Mouse (Mus musculus): Measurements from ENCODE around the gene Extl1.
"Not testable (repeated sequence)": the region's sequence is repeated elsewhere in the genome, so short reads cannot be mapped to it uniquely, and the experiment has no call there.

Extl1 gene

GRCm38 (mm10) chr4:134383750-134384149, at the start of gene Extl1:
Gene Extl1 (minus strand): TSS chr4:134383850.
- not testable (repeated sequence) for DNase-seq (ENCODE audit: low read depth, low spot score)

DNA sequence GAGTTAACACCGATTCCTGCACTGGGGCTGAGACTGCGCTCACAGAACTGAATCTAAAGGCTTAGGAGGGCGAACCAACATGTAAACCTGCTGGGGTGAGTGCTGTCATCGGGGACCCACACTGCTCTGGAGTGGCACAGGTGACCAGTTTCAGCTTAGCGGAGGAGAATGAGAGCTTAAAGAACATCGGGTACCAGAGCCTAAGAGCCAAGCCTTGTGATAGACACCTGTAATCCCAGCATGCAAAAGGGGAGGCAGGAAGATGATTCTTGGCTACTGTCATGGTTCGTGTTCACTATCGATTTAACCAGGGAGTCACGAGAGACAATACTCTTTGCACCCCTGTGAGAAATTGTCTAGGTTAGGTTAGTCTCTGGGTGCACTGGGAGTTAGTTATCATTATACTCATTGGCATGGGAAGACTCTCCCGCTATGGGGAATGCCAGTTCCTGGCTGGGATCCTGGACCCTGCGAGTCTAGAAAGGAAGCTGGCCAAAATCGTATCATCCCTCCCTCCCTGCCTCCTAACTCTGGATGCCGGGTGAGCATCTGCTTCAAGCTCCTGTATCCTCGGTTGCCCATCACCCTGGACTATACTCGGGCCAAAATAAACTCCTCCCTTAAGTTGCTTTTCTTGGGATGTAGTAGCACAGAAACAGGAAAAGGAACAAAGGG, 49.2 kb upstream of the Extl1 start:
- DNase-seq (ENCODE audit: low read depth, low spot score) = no peak

DNA sequence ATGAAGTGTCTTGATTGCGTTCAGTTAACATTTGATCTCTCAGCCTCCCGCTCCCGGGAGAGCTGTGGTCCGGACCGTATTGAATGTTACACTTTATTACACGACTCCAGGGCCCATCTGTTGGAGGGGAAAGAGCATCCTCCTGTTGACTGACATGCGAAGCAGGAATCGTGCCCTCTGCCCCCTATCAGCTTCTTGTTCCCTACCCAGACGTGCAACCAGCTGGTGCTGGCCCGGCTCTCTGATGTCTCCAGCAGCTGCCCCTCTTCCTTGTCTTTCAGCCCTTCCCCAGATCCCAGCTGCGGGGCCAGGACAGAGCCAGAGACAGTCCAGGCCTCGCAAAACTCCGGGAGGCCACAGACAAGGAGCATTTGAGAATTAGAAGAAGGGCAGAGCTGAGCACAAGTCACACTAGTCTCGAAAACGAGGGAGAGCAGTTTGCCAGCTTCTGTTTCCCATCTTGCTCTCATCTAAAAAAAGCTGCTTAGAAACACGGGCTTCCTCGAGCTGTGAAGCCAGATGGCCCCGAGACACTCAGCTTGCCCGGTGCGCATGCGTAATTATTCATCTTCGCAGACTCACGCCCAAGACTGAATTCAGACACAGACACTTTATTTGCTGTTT, 46.8 kb upstream of the Extl1 start:
- DNase-seq (ENCODE audit: low read depth, low spot score) = peak; percentile 40

DNA sequence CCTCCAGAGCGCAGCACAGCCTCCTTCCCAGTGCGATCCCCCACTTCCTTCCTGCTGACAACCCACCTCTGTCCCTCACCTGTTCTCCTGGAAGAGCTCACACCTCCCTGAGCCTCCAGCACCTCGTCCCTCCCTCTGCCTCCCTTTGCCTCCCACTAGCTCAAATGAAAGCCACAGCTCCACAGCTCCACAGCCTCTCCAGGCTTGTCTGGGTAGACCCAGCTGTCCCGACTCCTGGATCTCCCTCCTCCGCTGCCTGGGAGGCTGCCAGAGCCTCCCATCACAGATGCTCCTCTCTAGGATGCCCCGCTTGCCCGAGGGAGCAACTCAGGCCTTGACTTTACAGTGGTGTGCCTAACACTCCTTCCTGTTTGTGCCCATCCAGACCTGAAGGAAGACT, 41.4 kb upstream of the Extl1 start:
- DNase-seq (ENCODE audit: low read depth, low spot score) = no peak

DNA sequence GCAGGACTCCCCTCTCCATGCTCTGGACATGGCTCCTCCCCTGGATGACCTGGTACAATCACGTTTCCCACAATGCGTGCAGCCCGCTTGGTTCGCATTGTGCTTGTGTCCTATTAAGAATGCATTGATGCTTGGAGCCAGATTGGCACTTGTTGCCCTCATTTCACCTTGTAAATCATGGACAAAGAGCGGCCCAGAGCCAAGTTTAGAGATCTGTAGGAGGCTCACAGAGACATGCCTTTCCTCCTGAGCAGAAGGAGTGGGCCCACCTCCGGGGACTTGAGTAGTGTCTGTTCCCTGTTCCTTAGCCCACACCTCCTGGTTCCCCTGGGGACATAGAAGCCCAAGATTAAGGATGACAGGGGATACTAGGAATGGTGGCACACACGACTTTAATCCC, 40.3 kb upstream of the Extl1 start:
- no peak for DNase-seq (ENCODE audit: low read depth, low spot score)

GRCm38 (mm10) chr4:134421971-134422370, 38.3 kb upstream of the Extl1 start:
- no peak for DNase-seq (ENCODE audit: low read depth, low spot score)

DNA sequence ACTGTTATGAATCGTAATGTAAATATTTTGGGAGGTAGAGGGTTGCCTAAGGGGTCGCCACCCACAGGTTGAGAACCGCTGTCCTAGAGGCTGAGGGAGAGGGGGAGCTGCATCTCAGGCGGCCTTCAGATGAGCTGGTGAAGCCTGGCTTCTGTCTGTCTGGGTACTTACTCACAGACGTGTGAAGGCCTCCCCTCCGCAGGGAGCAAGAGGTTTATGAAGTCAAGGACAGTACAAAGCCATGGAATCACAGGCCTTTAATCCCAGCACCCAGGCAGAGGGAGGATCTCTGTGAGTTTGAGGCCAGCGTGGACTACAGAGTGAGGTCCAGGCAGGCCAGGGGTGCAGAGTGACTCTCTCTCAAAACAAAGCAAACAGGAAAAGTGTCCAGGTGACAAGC, 33.5 kb upstream of the Extl1 start:
- no peak for DNase-seq (ENCODE audit: low read depth, low spot score)

GRCm38 (mm10) chr4:134416602-134417001, 33.0 kb upstream of the Extl1 start:
- DNase-seq (ENCODE audit: low read depth, low spot score) = no peak

DNA sequence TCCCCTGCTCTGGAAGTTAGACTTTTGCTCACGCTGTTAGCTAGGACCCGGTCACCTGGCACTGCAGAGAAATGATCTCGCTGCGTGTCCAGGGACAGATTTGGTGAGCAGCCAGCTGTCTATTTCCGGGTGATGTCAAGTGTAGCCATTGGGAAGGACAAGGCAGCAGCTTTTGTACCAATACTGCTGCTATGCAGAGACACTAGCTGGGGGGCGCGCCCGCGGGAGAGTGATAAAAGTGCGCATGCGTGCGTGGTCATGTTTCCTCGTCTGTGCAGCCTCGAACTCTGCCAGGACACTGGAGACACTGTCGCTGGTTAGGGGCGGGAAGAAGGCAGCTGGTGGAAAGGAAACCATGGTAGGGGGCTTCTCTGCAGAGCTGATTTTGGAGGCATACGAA, 32.5 kb upstream of the Extl1 start:
- no peak for DNase-seq (ENCODE audit: low read depth, low spot score)

- DNase-seq (ENCODE audit: low read depth, low spot score) = no peak
These were observed 25.6 kb upstream of the Extl1 start for GRCm38 (mm10) chr4:134409286-134409685.

GRCm38 (mm10) chr4:134403721-134404120, 20.1 kb upstream of the Extl1 start:
- no peak for DNase-seq (ENCODE audit: low read depth, low spot score)

DNA sequence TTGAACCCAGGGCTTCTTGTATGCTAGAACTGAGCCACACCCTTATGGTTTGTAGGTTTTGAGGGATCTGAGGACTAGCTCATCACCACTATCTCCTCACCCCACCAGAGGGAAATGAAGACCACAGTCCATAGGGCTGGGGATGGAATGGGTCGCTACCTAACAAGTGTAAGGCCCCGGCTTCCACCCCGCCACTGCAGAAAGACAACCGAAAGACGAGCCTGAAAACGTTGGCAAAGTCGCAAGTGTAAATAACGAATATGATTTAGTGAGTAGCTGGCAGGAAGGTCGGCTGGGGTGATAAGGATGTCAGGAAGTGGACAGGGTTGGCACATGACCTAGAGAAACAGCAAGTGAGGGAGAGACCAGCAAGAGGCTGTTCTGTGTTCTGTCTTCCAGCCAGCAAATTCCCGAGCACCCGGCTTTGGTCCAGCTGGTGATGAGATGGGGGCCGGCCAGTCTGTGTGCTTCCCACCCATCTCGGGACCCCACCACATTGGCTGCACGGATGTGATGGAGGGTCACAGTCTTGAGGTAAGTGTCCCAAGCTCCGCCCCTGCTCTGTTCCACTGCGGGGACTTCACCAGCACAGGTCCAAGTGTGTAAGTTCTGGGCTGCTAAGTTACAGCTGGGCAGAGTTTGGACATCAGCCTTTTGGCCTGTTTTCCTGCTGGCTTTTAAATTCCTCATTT, 19.1 kb upstream of the Extl1 start:
- no peak for DNase-seq (ENCODE audit: low read depth, low spot score)

- DNase-seq (ENCODE audit: low read depth, low spot score) = no peak
These were observed 18.4 kb upstream of the Extl1 start for GRCm38 (mm10) chr4:134401856-134402570.

- no peak for DNase-seq (ENCODE audit: low read depth, low spot score)
These were observed 17.6 kb upstream of the Extl1 start for GRCm38 (mm10) chr4:134401181-134401661.

DNA sequence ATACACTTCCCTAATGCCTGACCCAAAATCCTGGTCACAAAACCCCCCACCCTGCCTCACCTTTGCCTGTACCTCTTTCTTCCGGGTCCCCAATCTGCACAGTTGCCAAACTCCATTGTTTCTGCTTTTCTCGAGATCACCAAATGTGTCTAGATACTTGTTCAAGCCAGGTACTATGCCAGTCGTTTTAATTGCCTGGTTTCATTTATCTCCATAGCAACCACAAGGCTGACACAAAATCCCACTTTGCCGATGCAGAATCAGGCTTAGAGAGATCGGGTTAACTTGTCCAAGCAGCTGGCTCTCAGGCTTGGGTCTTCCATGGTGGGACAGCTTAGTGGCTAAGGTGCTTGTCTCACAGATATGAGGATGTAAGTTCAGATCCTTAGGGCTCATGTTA, 16.6 kb upstream of the Extl1 start:
- no peak for DNase-seq (ENCODE audit: low read depth, low spot score)

DNA sequence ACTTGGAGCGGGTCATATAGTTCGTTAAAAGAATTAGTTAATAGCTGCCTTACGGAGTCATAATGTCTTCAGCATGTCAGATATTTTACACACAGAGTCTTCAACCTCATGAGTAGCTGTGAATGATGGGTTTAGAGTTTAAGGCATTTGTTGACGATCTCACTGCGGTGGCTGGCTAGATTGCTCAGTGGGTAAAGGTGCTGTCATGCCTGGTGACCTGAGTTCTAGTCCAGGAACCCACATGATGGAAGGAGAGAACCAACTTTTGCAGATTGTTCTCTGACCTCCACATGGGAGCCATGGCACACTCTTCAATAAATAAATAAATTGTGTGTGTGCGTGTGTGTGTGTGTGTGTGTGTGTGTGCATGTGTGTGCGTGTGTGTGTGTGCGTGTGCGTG, 14.1 kb upstream of the Extl1 start:
- DNase-seq (ENCODE audit: low read depth, low spot score) = no peak

- DNase-seq (ENCODE audit: low read depth, low spot score) = no peak
These were observed 13.5 kb upstream of the Extl1 start for GRCm38 (mm10) chr4:134397121-134397520.

GRCm38 (mm10) chr4:134395977-134396825, 12.6 kb upstream of the Extl1 start, which contains the start of gene Pafah2:
Gene Pafah2 (plus strand): TSS chr4:134396320.
- peak; percentile 99 for DNase-seq (ENCODE audit: low read depth, low spot score)

- no peak for DNase-seq (ENCODE audit: low read depth, low spot score)
These were observed 11.5 kb upstream of the Extl1 start for GRCm38 (mm10) chr4:134395142-134395541.

- DNase-seq (ENCODE audit: low read depth, low spot score) = no peak
These were observed 9.4 kb upstream of the Extl1 start for GRCm38 (mm10) chr4:134393026-134393425.

- DNase-seq (ENCODE audit: low read depth, low spot score) = no peak
These were observed 8.9 kb upstream of the Extl1 start for GRCm38 (mm10) chr4:134392595-134392994.

Data from forelimb bud, embryonic 11.5 days (tissue).